Mouse (Mus musculus) heart, embryonic 11.5 days (tissue): Measurements from ENCODE around the gene Gpc6. TPM values are rescaled to one million over a fixed set of nuclear protein-coding genes. Genes with fewer than 3 reads are reported as not detected.

ENCODE experiments used
- ATAC-seq: fragments of 200-750 bp; cut with Nextera tagmentation; replicated peaks from 2 replicates; pipeline ENCODE4 v1.8.0; 2017; ENCODE audit warnings: moderate library complexity; ENCODE audit not compliant: insufficient number of reproducible peaks, low FRiP score, low TSS enrichment
- H3K27ac ChIP-seq: fragments of 300-500 bp; sonication (generic); 2 replicates; pipeline ENCODE4 v1.5.1; 2014; ENCODE audit warnings: mild to moderate bottlenecking, low read depth, low read length
- H3K27me3 ChIP-seq: fragments of 300-500 bp; sonication (generic); 2 replicates; pipeline ENCODE4 v1.6.1; 2014; ENCODE audit warnings: mild to moderate bottlenecking, low read length, mixed read lengths; ENCODE audit not compliant: control insufficient read depth, insufficient read depth
- H3K36me3 ChIP-seq: fragments of 300-500 bp; sonication (generic); 2 replicates; pipeline ENCODE4 v1.6.1; 2014; ENCODE audit warnings: mild to moderate bottlenecking, low read length, moderate library complexity, mixed read lengths; ENCODE audit not compliant: control insufficient read depth, insufficient read depth
- H3K4me1 ChIP-seq: fragments of 300-500 bp; sonication (generic); 2 replicates; pipeline ENCODE4 v1.6.1; 2014; ENCODE audit warnings: low read length; ENCODE audit not compliant: control insufficient read depth, insufficient read depth
- H3K4me2 ChIP-seq: fragments of 300-500 bp; sonication (generic); 2 replicates; pipeline ENCODE4 v1.6.1; 2014; ENCODE audit warnings: mild to moderate bottlenecking, moderate library complexity
- H3K4me3 ChIP-seq: fragments of 300-500 bp; sonication (generic); 2 replicates; pipeline ENCODE4 v1.5.1; 2014; ENCODE audit warnings: low read depth, low read length
- H3K9ac ChIP-seq: fragments of 300-500 bp; sonication (generic); 2 replicates; pipeline ENCODE4 v1.6.1; 2014; ENCODE audit warnings: mild to moderate bottlenecking, low read depth, low read length, moderate library complexity
- H3K9me3 ChIP-seq: fragments of 300-500 bp; sonication (generic); replicated peaks from 2 replicates; pipeline ENCODE4 v1.6.1; 2016; ENCODE audit warnings: low read length; ENCODE audit not compliant: control insufficient read depth
- WGBS: fragments of 180-500 bp; shearing (Covaris S2); extraction: QIAGEN DNeasy Blood & Tissue Kit; methylation state at CpG from one replicate; pipeline ENCODE4 v1.1.7; 2014; ENCODE audit not compliant: insufficient replicate concordance; 5-methylcytosine and 5-hydroxymethylcytosine counted together
- polyA plus RNA-seq: library from polyadenylated mRNA; unstranded; fragments of >200 nt; fragmentation: Nextera tagmentation; extraction: Ambion mirVana; gene quantifications from 2 replicates; pipeline ENCODE4 v1.2.1, GENCODE M21; 2014

Gpc6 gene
- polyA plus RNA-seq, 1 experiment from 2014 or later: 14.3 TPM

DNA sequence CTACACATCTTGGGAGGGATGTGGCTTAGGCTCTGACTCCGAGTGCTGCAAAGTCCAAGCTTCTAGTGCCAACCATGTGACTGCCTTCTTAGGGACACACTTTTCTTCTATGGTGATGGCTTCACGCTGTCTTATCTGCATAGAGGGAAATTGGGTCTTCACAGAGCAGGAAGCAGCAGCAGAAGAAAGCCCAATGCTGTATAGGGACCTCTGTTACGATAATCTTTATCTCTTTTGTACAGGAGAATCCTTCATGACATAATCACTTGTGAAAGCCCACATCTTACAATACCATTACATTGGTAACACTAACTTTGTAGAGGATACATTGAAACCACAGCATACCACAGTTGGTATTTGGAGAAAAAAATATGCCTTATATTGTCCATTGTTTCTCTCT is 472.1 kb downstream of the Gpc6 start:
- Histone ChIP-seq H3K4me1 (no peaks in the 10 kb centered on the region), H3K4me2 (no peak overlapping the region), H3K9ac (no peak overlapping the region), H3K9me3 (no peaks in the 10 kb centered on the region), H3K27me3 (no peaks in the 10 kb centered on the region), H3K4me3 (no peak overlapping the region), H3K36me3 (no peaks in the 10 kb centered on the region), H3K27ac (no peak overlapping the region)
- 63% methylated on average over 3 of the region's 3 CpGs for WGBS
- ATAC-seq: no peak

DNA sequence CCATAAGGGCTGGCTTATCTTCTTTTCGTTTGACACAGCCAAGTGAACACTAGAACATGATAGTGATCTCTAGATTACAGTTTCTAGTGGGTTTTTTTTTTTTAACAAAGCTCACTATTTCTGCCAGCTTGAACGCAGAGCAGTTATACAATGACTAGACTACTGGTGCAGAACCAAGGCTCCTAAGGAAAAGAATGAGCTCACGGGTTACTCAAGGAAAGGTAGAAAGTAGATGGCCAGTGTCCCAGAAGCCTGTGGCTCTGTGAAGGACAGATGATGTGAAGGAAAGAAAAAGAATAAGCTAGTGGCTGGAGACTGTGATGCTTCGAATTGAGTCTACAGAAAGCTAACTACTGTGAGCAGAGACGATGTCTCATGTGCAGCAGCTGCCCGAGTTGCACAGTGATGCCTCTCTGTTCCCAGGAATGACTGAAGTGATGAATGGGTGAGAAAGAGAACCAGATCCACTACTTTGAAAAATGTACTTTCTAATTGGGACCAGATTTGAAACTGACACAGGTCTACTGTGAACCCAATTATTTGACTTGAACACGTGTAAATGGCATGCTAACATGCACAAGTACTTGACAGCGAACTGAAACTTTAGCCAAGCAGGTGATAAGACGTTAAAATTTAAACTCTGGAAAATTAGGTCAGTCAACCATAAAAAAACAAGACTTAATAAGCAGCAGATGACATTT is 482.9 kb downstream of the Gpc6 start:
- no peaks in the 10 kb centered on the region for H3K9me3 ChIP-seq

GRCm38 (mm10) chr14:117408525-117408835 is 483.4 kb downstream of the Gpc6 start:
- no peaks in the 10 kb centered on the region for H3K4me1 ChIP-seq
- H3K27ac ChIP-seq: no peak overlapping the region
- no peaks in the 10 kb centered on the region for H3K27me3 ChIP-seq
- H3K36me3 ChIP-seq: no peaks in the 10 kb centered on the region
- no peak overlapping the region for H3K4me3 ChIP-seq
- no peak overlapping the region for H3K4me2 ChIP-seq
- no peaks in the 10 kb centered on the region for H3K9me3 ChIP-seq
- H3K9ac ChIP-seq: no peak overlapping the region
- no peak for ATAC-seq
- WGBS: 80% methylated on average over 3 of the region's 3 CpGs

More for the DNA sequence above, 482.9 kb downstream of the Gpc6 start:
- Histone ChIP-seq H3K27ac (no peak overlapping the region), H3K36me3 (no peaks in the 10 kb centered on the region), H3K27me3 (no peaks in the 10 kb centered on the region), H3K4me1 (no peaks in the 10 kb centered on the region), H3K4me3 (no peak overlapping the region), H3K9ac (no peak overlapping the region), H3K4me2 (no peak overlapping the region)
- no peak for ATAC-seq
- 67% methylated on average over 9 of the region's 9 CpGs for WGBS

DNA sequence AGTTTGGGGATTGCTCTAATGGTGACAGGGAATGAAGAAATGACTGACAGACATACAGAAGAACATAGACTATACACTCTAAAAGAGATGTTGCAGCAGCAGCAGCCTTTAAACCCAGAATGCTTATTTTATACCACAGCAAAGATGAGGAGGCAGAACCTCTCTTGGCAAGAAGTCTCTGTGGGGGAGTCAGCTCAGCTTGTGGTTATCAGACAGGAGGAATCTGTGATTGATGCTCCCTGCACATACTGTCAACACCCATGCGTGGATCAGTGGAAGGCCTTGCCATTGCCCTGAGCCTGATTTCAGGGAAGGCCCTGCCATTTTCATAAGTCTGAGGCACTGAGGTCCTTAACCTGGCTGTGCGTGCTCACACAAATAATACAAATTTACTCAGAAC is 484.7 kb downstream of the Gpc6 start:
- H3K4me3 ChIP-seq: no peak overlapping the region
- no peaks in the 10 kb centered on the region for H3K9me3 ChIP-seq
- no peaks in the 10 kb centered on the region for H3K4me1 ChIP-seq
- 60% methylated on average over 2 of the region's 2 CpGs for WGBS
- H3K9ac ChIP-seq: no peak overlapping the region
- no peaks in the 10 kb centered on the region for H3K36me3 ChIP-seq
- no peak overlapping the region for H3K4me2 ChIP-seq
- H3K27me3 ChIP-seq: no peaks in the 10 kb centered on the region
- no peak overlapping the region for H3K27ac ChIP-seq
- no peak for ATAC-seq

DNA sequence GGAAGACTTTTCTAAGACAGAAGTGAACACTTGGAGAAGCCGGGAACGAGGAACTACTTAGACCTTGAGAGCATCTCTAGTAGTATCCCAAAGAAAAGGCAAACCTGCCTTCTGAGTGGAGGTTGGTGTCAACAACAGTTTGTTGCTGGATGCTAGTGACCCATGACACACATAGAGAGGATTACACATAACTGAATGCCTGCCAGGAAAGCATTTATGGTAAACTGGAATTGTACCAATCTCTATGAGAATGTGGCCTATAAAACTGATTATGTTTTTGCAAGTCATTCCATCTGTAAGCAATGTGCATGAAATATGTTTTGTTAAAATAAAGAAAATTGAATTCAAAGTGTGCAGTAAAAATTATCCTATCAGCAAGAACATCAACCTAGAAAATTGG is 485.4 kb downstream of the Gpc6 start:
- Histone ChIP-seq H3K36me3 (no peaks in the 10 kb centered on the region), H3K4me1 (no peaks in the 10 kb centered on the region), H3K27me3 (no peaks in the 10 kb centered on the region), H3K4me3 (no peak overlapping the region), H3K27ac (no peak overlapping the region), H3K9ac (no peak overlapping the region), H3K9me3 (no peaks in the 10 kb centered on the region), H3K4me2 (no peak overlapping the region)
- ATAC-seq: no peak
- WGBS: 86% methylated on average over 2 of the region's 2 CpGs

DNA sequence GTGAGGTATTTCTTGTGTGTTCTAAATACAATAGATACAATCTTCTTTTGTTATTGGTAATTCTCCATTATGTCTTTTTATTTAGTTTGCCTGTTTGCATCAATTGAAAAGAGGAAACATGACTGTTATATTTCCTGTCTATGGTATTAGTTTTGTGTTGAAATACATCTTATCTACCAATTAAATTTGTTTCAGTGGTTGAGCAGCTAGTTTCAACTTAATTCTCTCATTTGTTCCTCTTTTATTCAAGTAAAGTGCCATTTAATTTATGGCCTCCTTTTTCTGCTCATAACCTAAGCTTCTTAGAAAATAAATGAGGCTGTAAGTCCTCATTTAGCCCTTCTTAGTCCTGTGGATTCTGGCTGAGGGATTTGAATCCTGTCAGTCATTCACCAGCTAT is 489.9 kb downstream of the Gpc6 start:
- ATAC-seq: no peak
- H3K27me3 ChIP-seq: no peaks in the 10 kb centered on the region
- no peak overlapping the region for H3K4me3 ChIP-seq
- H3K9ac ChIP-seq: no peak overlapping the region
- no peaks in the 10 kb centered on the region for H3K9me3 ChIP-seq
- no peaks in the 10 kb centered on the region for H3K36me3 ChIP-seq
- no peak overlapping the region for H3K4me2 ChIP-seq
- no peak overlapping the region for H3K27ac ChIP-seq
- no peaks in the 10 kb centered on the region for H3K4me1 ChIP-seq

GRCm38 (mm10) chr14:117419561-117420218 is 494.6 kb downstream of the Gpc6 start:
- WGBS: 73% methylated on average over 6 of the region's 6 CpGs
- Histone ChIP-seq H3K4me1 (no peaks in the 10 kb centered on the region), H3K4me3 (no peak overlapping the region), H3K27ac (no peak overlapping the region), H3K36me3 (no peaks in the 10 kb centered on the region), H3K4me2 (no peak overlapping the region), H3K27me3 (no peaks in the 10 kb centered on the region), H3K9me3 (no peaks in the 10 kb centered on the region), H3K9ac (no peak overlapping the region)
- no peak for ATAC-seq

DNA sequence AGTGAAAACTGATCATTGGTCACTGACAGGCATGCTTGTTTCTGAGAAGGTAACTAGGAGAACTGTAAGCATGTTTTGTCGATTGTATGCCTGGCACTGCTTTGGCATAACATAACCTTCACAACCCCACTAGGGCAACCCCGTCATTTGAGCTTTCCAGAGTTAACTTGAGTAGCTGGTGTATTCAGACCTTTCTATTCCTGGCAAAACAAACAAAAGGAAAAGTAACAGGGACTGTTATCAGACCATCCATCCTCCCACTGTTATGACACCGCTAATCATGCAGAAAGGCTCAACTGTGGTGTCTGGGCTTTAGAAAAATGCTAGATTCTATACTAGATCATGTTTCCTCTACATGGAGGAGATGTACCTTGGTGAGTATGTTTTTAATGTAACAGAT is 496.1 kb downstream of the Gpc6 start:
- no peaks in the 10 kb centered on the region for H3K9me3 ChIP-seq
- no peaks in the 10 kb centered on the region for H3K36me3 ChIP-seq
- H3K4me1 ChIP-seq: no peaks in the 10 kb centered on the region
- H3K4me2 ChIP-seq: no peak overlapping the region
- no peak overlapping the region for H3K4me3 ChIP-seq
- ATAC-seq: no peak
- H3K9ac ChIP-seq: no peak overlapping the region
- no peaks in the 10 kb centered on the region for H3K27me3 ChIP-seq
- H3K27ac ChIP-seq: no peak overlapping the region
- 49% methylated on average over 3 of the region's 3 CpGs for WGBS

GRCm38 (mm10) chr14:117426116-117426515 is 501.0 kb downstream of the Gpc6 start:
- no peaks in the 10 kb centered on the region for H3K36me3 ChIP-seq
- no peak for ATAC-seq
- WGBS: 54% methylated on average over 7 of the region's 7 CpGs

More at GRCm38 (mm10) chr14:117426116-117426515, 501.0 kb downstream of the Gpc6 start:
- H3K9me3 ChIP-seq: no peaks in the 10 kb centered on the region
- H3K4me1 ChIP-seq: peaks cover 2% of the 10 kb centered on the region; the same call in 1 of the 2 replicates
- no peak overlapping the region for H3K27ac ChIP-seq
- no peak overlapping the region for H3K9ac ChIP-seq
- H3K4me3 ChIP-seq: no peak overlapping the region
- H3K27me3 ChIP-seq: no peaks in the 10 kb centered on the region
- H3K4me2 ChIP-seq: no peak overlapping the region
